Mouse (Mus musculus): Measurements from ENCODE around the gene Cpt1a.
A peak's percentile ranks its signal among the peaks of the same experiment; 100 is the strongest.

The Cpt1a gene

DNA sequence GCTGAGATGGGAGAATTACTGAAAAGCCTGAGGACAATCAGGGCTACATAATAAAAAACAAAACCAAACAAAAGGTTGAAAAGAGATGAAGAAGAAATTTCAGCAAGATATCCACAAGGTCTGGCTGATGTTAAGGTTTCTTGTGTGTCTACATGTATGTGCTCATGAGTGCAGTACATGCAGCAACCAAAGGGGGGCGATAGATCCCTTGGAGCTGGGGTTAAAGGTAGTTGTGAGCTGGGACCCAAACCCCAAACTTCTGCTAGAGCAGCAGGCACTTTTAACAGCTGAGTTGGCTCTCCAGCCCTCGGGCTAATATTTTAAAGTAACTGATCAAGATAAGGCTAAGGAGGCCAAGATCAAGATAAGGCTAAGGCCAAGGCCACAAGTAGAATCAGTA, 51.9 kb downstream of the Cpt1a start:
- DNase-seq = no peak

DNA sequence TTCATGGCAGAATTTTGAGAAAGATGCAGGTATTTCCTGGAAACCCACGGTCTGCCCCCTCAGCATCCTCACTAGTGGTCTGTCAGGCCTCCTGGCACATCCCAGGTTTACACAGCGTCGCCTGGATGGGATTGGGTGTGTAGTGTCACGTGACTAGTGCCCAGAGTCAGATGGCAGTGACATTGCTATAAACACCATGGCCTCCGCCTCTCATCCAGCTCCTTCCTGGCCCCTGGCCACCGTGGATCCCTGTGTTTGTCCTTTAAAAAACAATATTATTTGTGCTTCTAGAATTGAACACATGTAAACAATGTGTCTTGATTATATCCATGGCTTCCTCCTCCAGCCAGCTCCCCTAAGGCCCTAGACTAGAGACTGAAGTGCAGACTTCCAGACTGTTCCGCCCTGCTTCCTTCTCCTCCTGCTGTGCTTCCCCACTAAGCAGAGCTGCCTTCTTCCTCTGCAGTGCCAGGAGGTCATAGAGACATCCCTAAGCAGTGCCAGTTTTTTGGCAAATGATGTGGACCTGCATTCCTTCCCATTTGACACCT, 53.9 kb downstream of the Cpt1a start:
- no peak for DNase-seq

GRCm38 (mm10) chr19:3376966-3377715, 55.0 kb downstream of the Cpt1a start:
- no peak for DNase-seq

GRCm38 (mm10) chr19:3378614-3379013, 56.5 kb downstream of the Cpt1a start:
- DNase-seq = no peak

GRCm38 (mm10) chr19:3388061-3388460, 65.9 kb downstream of the Cpt1a start:
- DNase-seq = no peak

DNA sequence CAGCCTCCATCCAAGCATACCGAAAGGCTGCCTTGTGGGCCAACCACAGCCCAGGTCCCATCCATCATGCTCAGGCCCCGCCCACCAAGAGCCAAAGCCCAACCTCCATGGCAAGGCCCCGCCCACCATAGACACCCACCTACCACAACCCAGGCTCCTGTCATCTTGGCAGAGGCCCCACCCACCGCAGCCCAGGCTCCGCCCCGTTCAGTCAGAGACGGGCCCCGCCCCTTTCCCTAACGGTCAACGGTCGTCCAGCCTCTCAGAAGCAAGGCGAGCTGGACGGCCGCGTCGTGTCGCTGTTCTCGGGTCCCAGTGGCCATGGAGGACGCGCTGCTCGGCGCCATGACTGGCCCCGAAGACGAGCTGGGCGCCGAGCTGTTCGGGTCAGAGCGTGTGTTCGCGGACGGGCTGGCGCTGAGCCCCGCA, 66.5 kb downstream of the Cpt1a start, which contains the start of gene Tesmin:
Gene Tesmin (plus strand): TSS at position 229 of the 429 bp plus-strand sequence.
- DNase-seq = peak; percentile 60

DNA sequence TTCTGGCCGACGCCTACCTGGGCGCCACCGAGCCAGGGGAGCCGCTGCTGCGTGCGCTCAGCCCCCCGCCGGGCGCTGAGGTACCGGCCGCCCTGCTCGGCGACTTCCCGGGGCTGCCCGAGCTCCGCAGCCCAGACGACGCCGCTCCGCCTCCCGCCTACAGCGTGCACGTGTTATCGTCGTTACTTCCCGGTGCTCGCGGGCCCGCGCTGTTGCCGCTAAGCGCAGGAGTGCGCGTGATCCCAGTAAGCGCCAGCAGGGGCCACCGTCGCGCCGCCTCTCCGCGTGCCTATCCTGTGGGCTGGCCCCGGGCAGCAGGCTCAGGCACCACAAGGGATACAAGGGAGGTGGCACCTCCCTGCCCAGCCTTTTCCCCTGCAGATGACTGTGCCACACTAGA, 67.0 kb downstream of the Cpt1a start:
- DNase-seq = peak; percentile 44

- no peak for DNase-seq
Measured at GRCm38 (mm10) chr19:3392384-3392783, 70.2 kb downstream of the Cpt1a start.

GRCm38 (mm10) chr19:3394216-3394615, 72.1 kb downstream of the Cpt1a start:
- DNase-seq = no peak

DNA sequence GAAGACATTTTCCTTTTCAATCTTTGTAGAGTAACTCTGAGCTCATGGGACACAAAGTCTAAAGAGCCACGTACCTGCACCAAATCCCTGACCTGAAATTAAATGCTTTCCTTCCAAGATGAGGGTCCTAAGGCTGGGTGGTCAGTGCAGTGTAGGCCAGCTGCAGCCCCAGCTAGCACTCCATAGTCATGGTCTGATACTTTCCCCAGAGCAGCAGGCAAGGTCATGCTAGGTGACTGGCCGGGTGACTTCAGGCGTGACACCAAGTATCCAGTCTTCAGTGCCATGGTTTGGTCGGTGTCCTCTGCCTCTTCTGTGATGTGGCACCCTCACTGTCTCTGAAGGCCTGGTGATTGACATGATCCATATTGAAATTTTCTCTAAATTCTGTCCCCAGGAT, 77.9 kb downstream of the Cpt1a start:
- DNase-seq = no peak

- no peak for DNase-seq
Measured at GRCm38 (mm10) chr19:3401504-3401903, 79.4 kb downstream of the Cpt1a start.

DNA sequence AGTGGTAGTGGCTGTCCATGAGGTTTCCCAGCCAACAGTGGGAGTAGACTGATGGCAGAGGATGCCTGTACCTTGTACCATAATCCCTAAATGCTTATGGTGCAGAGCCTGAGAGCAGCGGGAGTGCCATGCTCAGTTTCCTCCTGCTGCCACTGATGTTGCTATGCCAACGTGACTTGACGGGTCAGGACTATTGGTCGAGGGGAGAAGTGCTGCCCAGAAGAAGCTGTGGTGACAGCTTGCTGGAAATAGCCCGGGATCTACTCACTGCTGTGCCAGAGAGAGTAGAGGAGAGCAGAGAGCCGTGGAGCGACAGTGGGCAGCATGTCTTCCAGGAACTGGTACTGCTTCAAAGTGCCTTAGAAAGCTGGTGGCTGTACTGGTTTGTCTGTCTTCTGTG, 79.8 kb downstream of the Cpt1a start:
- DNase-seq = no peak

DNA sequence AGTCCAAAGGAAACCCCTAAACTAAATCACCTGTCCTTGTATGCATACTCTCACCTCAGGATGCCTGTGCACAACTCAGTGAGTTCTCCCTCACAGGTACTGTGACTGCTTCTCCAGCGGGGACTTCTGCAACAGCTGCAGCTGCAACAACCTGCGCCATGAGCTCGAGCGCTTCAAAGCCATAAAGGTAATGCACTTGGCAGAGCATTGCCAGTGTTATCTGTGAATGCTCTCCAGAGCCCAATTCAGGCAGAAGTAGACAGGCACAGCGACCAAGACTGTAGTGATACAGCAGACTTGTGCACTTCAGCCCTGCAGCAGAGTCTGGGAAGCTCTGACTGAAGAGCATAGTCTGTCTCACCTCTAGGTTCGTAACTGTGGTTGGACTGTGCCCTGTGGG, 80.3 kb downstream of the Cpt1a start:
- no peak for DNase-seq

- no peak for DNase-seq
Measured at GRCm38 (mm10) chr19:3404030-3404429, 81.9 kb downstream of the Cpt1a start.

GRCm38 (mm10) chr19:3405531-3406281, 83.6 kb downstream of the Cpt1a start:
- no peak for DNase-seq

- DNase-seq = no peak
Measured at GRCm38 (mm10) chr19:3414268-3414733, 92.2 kb downstream of the Cpt1a start, which contains the start of gene Gal. TSS of gene Gal (minus strand) at chr19:3414544.

- no peak for DNase-seq
Measured at GRCm38 (mm10) chr19:3419251-3419650, 97.1 kb downstream of the Cpt1a start.

GRCm38 (mm10) chr19:3422488-3422887, 100.4 kb downstream of the Cpt1a start:
- no peak for DNase-seq

DNA sequence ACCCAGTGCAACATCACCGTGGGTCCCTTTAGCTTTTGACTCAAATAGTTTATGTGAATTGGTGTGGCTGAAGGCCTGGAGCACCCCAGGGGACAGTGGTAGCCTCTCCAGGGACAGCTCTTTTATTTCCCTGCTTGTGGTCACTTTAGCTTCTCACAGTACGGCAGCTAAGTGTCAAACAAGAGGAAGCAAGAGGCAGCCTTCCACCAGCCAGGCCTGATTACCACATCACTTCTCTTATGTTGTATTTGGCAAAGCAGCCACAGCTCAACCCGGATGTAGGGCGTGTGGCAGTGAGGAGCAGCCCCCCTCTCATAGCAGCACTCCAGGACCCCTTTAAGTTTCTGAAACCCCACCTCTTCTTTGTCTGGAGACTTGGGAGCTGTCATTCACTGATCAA, 100.8 kb downstream of the Cpt1a start:
- DNase-seq = no peak

DNA sequence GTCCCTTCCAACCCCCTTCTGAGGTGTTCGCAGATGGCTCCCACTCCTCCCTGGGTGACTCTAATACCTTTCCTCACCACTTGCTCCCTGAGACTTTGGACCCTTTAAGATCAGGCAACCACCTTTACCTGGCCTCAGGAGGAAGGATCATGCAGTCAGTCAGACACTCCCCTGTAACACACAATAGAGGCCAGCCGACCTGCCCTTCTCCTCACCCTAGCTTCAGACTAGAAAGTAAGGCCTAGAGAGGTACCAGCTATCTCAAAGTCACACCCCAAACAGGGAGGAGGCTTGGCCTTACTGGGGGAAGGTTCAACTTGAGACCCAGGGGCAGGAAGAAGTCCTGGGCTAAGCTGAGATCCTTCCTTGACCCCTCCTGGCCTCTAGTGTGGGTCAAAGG, 102.1 kb downstream of the Cpt1a start:
- no peak for DNase-seq

DNA sequence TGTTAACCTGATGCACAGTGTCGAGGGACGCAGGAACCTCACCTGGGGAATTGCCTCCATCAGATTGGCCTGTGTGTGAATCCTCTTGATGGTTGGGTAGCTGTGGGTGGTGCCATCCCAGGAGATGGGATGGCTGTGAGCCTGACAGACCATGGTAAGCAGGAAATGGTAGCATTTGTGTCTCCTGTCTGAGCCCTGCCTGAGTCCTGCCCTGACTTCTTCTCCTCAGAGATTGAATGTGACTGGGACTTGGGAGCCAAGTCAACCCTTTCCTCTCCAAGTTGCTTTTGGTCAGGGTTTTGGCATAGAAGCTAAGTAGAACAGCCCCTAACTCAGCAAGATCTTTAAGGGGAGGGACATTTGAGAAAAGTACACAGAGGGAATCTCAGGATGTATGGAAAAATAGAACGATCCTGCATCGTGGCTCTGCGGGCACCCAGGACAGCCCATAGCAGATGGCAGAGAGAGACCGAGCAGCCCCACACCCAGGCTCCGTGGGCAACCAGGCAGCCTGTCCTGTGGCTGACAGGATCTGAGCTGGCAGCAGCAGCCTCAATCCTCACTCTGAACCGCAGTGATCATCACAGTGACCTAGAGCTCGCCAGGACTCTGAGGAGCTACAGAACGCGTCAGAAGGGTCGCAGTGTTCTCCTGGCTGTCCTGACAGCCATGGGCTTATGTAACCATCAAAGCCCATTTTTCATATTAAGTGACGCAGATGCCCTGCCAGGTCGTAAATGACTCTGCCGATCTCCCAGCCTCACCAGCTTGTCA, 106.1 kb downstream of the Cpt1a start:
- no peak for DNase-seq

GRCm38 (mm10) chr19:3429156-3429816, 107.2 kb downstream of the Cpt1a start:
- DNase-seq = no peak

Data from cerebellum, adult 9-11 months (tissue).